Comparison of ENCODE assay signal across 19 mouse cellular contexts in genomic region chr15:83182351-83182750, GRCm38 (mm10). TPM values are rescaled to one million over a fixed set of nuclear protein-coding genes. Genes with fewer than 3 reads are reported as not detected.
DNase-seq lines count a peak whose midpoint lies in the region; ATAC-seq and TF ChIP-seq lines count a peak whose summit lies in the region.
"Had no signal": no experiment of that assay in that cellular context is flagged by ENCODE, and none has a peak within 500 bp of the region (broad histone marks: within the 10 kb centered on the region; RNA-seq: fewer than 3 reads in every experiment).

No protein-coding gene starts in this region.

- no peaks in the 10 kb centered on the region for H3K9me3 ChIP-seq in heart, embryonic 11.5 days (replicated peaks; ENCODE audit: control insufficient read depth, low read length)
- no peaks in the 10 kb centered on the region for H3K9me3 ChIP-seq in liver, embryonic 12.5 days (replicated peaks)
- no peaks in the 10 kb centered on the region for H3K9me3 ChIP-seq in ES-E14 (ENCODE audit: control insufficient read depth, insufficient read depth, low read depth, low read length)
- no peaks in the 10 kb centered on the region for H3K9me3 ChIP-seq in liver, embryonic 15.5 days (replicated peaks)
- H3K9me3 ChIP-seq: G1E; hindbrain, embryonic 12.5 days; midbrain, embryonic 15.5 days had no signal

- H3K36me3 ChIP-seq in heart, embryonic 11.5 days (ENCODE audit: control insufficient read depth, insufficient read depth, low read length), result no peaks in the 10 kb centered on the region
- H3K36me3 ChIP-seq in liver, embryonic 12.5 days, result no peaks in the 10 kb centered on the region
- no peaks in the 10 kb centered on the region for H3K36me3 ChIP-seq in ES-E14 (ENCODE audit: control insufficient read depth, insufficient read depth, low read length, poor library complexity, severe bottlenecking)
- no peaks in the 10 kb centered on the region for H3K36me3 ChIP-seq in liver, embryonic 15.5 days (replicated peaks)
- H3K36me3 ChIP-seq: G1E; hindbrain, embryonic 12.5 days; midbrain, embryonic 15.5 days had no signal

- no peak overlapping the region for H3K4me2 ChIP-seq in heart, embryonic 11.5 days
- peak overlapping the region; percentile 40 for H3K4me2 ChIP-seq in liver, embryonic 12.5 days
- H3K4me2 ChIP-seq in liver, embryonic 15.5 days, result 0 out of 2 replicates have a peak overlapping the region, but pooled peaks have one; percentile 0
- H3K4me2 ChIP-seq: hindbrain, embryonic 12.5 days; midbrain, embryonic 15.5 days had no signal

- no peak for ATAC-seq in heart, embryonic 11.5 days (replicated peaks; ENCODE audit: insufficient number of reproducible peaks, low FRiP score, low TSS enrichment)
- ATAC-seq in liver, embryonic 12.5 days, result no peak
- ATAC-seq in liver, embryonic 15.5 days (ENCODE audit: insufficient read depth), result no peak
- ATAC-seq in erythroblast, adult 5-6 weeks (replicated peaks; ENCODE audit: low FRiP score, poor library complexity, severe bottlenecking), result no peak
- ATAC-seq: forebrain, embryonic 16.5 days; intestine, postnatal 0 days; midbrain, embryonic 15.5 days had no signal

- no peaks in the 10 kb centered on the region for H3K27me3 ChIP-seq in heart, embryonic 11.5 days (ENCODE audit: control insufficient read depth, insufficient read depth, low read length)
- H3K27me3 ChIP-seq in liver, embryonic 12.5 days (replicated peaks), result peaks cover 15% of the 10 kb centered on the region; the same call in 1 of the 2 replicates
- H3K27me3 ChIP-seq in liver, embryonic 15.5 days, result peaks cover 4% of the 10 kb centered on the region; the same call in 1 of the 2 replicates
- H3K27me3 ChIP-seq: hindbrain, embryonic 12.5 days; midbrain, embryonic 15.5 days had no signal

- 65% methylated on average over 5 of the region's 5 CpGs for WGBS in heart, embryonic 11.5 days (ENCODE audit: insufficient replicate concordance)
- WGBS in liver, embryonic 12.5 days (ENCODE audit: insufficient replicate concordance), result 57% methylated on average over 5 of the region's 5 CpGs
- 56% methylated on average over 5 of the region's 5 CpGs for WGBS in liver, embryonic 15.5 days (ENCODE audit: insufficient replicate concordance)

- in situ Hi-C loops in ES-E14 (cut with MboI; ENCODE audit: low sequenced_read_pairs in 2 of 2, unreplicated experiment in 2 of 2), result no loop called here

- H3K27ac ChIP-seq in heart, embryonic 11.5 days (ENCODE audit: low read depth, low read length), result no peak overlapping the region
- H3K27ac ChIP-seq in liver, embryonic 12.5 days, result peak overlapping the region; percentile 66; the same call in 1 of the 2 replicates
- peak overlapping the region; percentile 90 for H3K27ac ChIP-seq in ES-E14 (ENCODE audit: insufficient read depth, low read depth, low read length, poor library complexity, severe bottlenecking)
- peak overlapping the region; percentile 16; the same call in 1 of the 2 replicates for H3K27ac ChIP-seq in liver, embryonic 15.5 days (replicated peaks)
- H3K27ac ChIP-seq: heart, adult 2 months; hindbrain, embryonic 12.5 days; liver, embryonic 14.5 days; midbrain, embryonic 15.5 days had no signal

- no peak overlapping the region for H3K9ac ChIP-seq in heart, embryonic 11.5 days (ENCODE audit: low read depth, low read length)
- 0 out of 2 replicates have a peak overlapping the region, but pooled peaks have one; percentile 17 for H3K9ac ChIP-seq in liver, embryonic 12.5 days
- H3K9ac ChIP-seq in ES-E14 (ENCODE audit: insufficient read depth, low read depth, low read length, poor library complexity, severe bottlenecking), result peak overlapping the region; percentile 10; the same call in 1 of the 2 replicates
- H3K9ac ChIP-seq in liver, embryonic 15.5 days, result no peak overlapping the region
- H3K9ac ChIP-seq: hindbrain, embryonic 12.5 days; liver, embryonic 14.5 days; midbrain, embryonic 15.5 days had no signal

- peak; percentile 93 for DNase-seq in heart, adult 11 months
- DNase-seq in liver (no peak), ES-E14 (ENCODE audit: low read depth, low spot score) (no peak)
- no peak for DNase-seq in lung, postnatal 25 days (ENCODE audit: low spot score)
- DNase-seq: adrenal gland, postnatal 10 days; cerebellum, adult 18-20 months; heart, adult 2 months; right cerebral cortex, postnatal 25 days had no signal

- no peak overlapping the region for H3K4me3 ChIP-seq in heart, embryonic 11.5 days (ENCODE audit: low read depth, low read length)
- H3K4me3 ChIP-seq in liver, embryonic 12.5 days, result no peak overlapping the region
- peak overlapping the region in 1 of 2 experiments; percentile 5; a peak in 1 of 4 replicates for H3K4me3 ChIP-seq in ES-E14 (ENCODE audit: insufficient read depth in 1 of 2, low read depth in 1 of 2, low read length in 2 of 2, poor library complexity in 1 of 2, severe bottlenecking in 1 of 2)
- no peak overlapping the region for H3K4me3 ChIP-seq in liver, embryonic 15.5 days (replicated peaks)
- H3K4me3 ChIP-seq: erythroblast, embryonic 14.5 days; heart, adult 2 months; hindbrain, embryonic 12.5 days; midbrain, embryonic 15.5 days had no signal

- 0 out of 2 replicates have a peak, but pooled peaks cover 2% of the 10 kb centered on the region for H3K4me1 ChIP-seq in heart, embryonic 11.5 days (ENCODE audit: control insufficient read depth, insufficient read depth, low read length)
- H3K4me1 ChIP-seq in liver, embryonic 12.5 days, result peaks cover 19% of the 10 kb centered on the region
- peaks cover 0 to 25% of the 10 kb centered on the region in 2 experiments; a peak in 3 of 4 replicates for H3K4me1 ChIP-seq in ES-E14 (ENCODE audit: control insufficient read depth in 2 of 2, insufficient read depth in 2 of 2, low read length in 2 of 2, poor library complexity in 1 of 2)
- H3K4me1 ChIP-seq in liver, embryonic 15.5 days (replicated peaks), result peaks cover 18% of the 10 kb centered on the region
- H3K4me1 ChIP-seq: hindbrain, embryonic 12.5 days; midbrain, embryonic 15.5 days had no signal

TF ChIP-seq in ES-E14, 5 proteins besides CTCF, POLR2A, EP300 and RAD21:
- TF ChIP-seq HCFC1 (IDR thresholded peaks at IDR 0.05; ENCODE audit: borderline replicate concordance, insufficient read depth, low read length), result no peak
- no peak for TF ChIP-seq CHD2 (IDR thresholded peaks at IDR 0.05; ENCODE audit: low read depth, low read length)
- no peak for TF ChIP-seq MAFK (IDR thresholded peaks at IDR 0.05; ENCODE audit: insufficient read depth, low read depth, low read length)
- no peak for TF ChIP-seq ZC3H11A (IDR thresholded peaks at IDR 0.05; ENCODE audit: borderline replicate concordance, low read depth, low read length)
- no peak; the same call in 1 of the 2 replicates for TF ChIP-seq ZNF384 (IDR thresholded peaks at IDR 0.05; ENCODE audit: low read depth, low read length)

RNA-seq across cellular contexts. Expression of gene Cyb5r3, which starts 10.0 kb away (rescaled TPM):
- 154 and 162 TPM in 2 replicates for polyA plus RNA-seq in heart, embryonic 11.5 days (2014; fragmentation: Nextera tagmentation; extraction: Ambion mirVana)
- 151 and 172 TPM in 2 replicates for polyA plus RNA-seq in liver, embryonic 12.5 days (2016; fragmentation: Nextera tagmentation; extraction: Ambion mirVana)
- total RNA-seq in ES-E14 (2012; rRNA removed), result 81.5 and 94.2 TPM in 2 replicates
- 143 and 165 TPM in 2 replicates for polyA plus RNA-seq in liver, embryonic 15.5 days (2015; fragmentation: Nextera tagmentation; extraction: Ambion mirVana)
- total RNA-seq in erythroblast, adult 5-6 weeks (2015; ENCODE audit: low replicate concordance), result 71.7 and 84.2 TPM in 2 replicates
- total RNA-seq in erythroblast, adult 5-6 weeks (2017; ENCODE audit: low replicate concordance), result 40.7 and 52.0 TPM in 2 replicates

RNA-seq across cellular contexts. Expression of gene Poldip3, which starts 33.2 kb away (rescaled TPM):
- 88.5 and 89.4 TPM in 2 replicates for polyA plus RNA-seq in heart, embryonic 11.5 days (2014; fragmentation: Nextera tagmentation; extraction: Ambion mirVana)
- 83.0 and 86.7 TPM in 2 replicates for polyA plus RNA-seq in liver, embryonic 12.5 days (2016; fragmentation: Nextera tagmentation; extraction: Ambion mirVana)
- total RNA-seq in ES-E14 (2012; rRNA removed), result 104 and 165 TPM in 2 replicates
- 55.5 and 61.3 TPM in 2 replicates for polyA plus RNA-seq in liver, embryonic 15.5 days (2015; fragmentation: Nextera tagmentation; extraction: Ambion mirVana)
- 27.4 and 35.7 TPM in 2 replicates for total RNA-seq in erythroblast, adult 5-6 weeks (2015; ENCODE audit: low replicate concordance)
- total RNA-seq in erythroblast, adult 5-6 weeks (2017; ENCODE audit: low replicate concordance), result 52.5 and 62.3 TPM in 2 replicates

RNA-seq across cellular contexts. Expression of gene Rrp7a, which starts 59.8 kb away (rescaled TPM):
- 34.9 and 42.7 TPM in 2 replicates for polyA plus RNA-seq in heart, embryonic 11.5 days (2014; fragmentation: Nextera tagmentation; extraction: Ambion mirVana)
- 36.5 and 42.3 TPM in 2 replicates for polyA plus RNA-seq in liver, embryonic 12.5 days (2016; fragmentation: Nextera tagmentation; extraction: Ambion mirVana)
- total RNA-seq in ES-E14 (2012; rRNA removed), result 103 and 114 TPM in 2 replicates
- 22.0 and 25.7 TPM in 2 replicates for polyA plus RNA-seq in liver, embryonic 15.5 days (2015; fragmentation: Nextera tagmentation; extraction: Ambion mirVana)
- total RNA-seq in erythroblast, adult 5-6 weeks (2015; ENCODE audit: low replicate concordance), result 3.3 and 13.0 TPM in 2 replicates
- total RNA-seq in erythroblast, adult 5-6 weeks (2017; ENCODE audit: low replicate concordance), result 9.1 and 30.8 TPM in 2 replicates

Comparison
In these comparisons a context has a peak if more than half of its experiments do, and no peak if none do; other contexts are left out.
1. H3K9ac ChIP-seq: peak in liver, embryonic 12.5 days (single experiment) and ES-E14 (single experiment); none in heart, embryonic 11.5 days (single experiment) and liver, embryonic 15.5 days (single experiment).